ENCODE assay signal across 12 mouse cellular contexts in genomic region chr7:24387059-24387556, GRCm38 (mm10). TPM values are rescaled to one million over a fixed set of nuclear protein-coding genes. Genes with fewer than 3 reads are reported as not detected.
A peak's percentile ranks its signal among the peaks of the same experiment; 100 is the strongest.
DNase-seq lines count a peak whose midpoint lies in the region; ATAC-seq and TF ChIP-seq lines count a peak whose summit lies in the region.
"Had no signal": no experiment of that assay in that cellular context is flagged by ENCODE, and none has a peak within 500 bp of the region (broad histone marks: within the 10 kb centered on the region; RNA-seq: fewer than 3 reads in every experiment).

No protein-coding gene starts in this region.

- no peak overlapping the region for H3K4me3 ChIP-seq in heart, postnatal 0 days (ENCODE audit: low read depth, low read length)
- H3K4me3 ChIP-seq in midbrain, embryonic 13.5 days (replicated peaks): no peak overlapping the region
- no peak overlapping the region for H3K4me3 ChIP-seq in hindbrain, embryonic 14.5 days (replicated peaks; ENCODE audit: low read length)
- H3K4me3 ChIP-seq: embryonic facial prominence, embryonic 15.5 days; heart, embryonic 13.5 days; stomach, embryonic 15.5 days had no signal

- no peak for TF ChIP-seq EP300 in heart, postnatal 0 days (IDR thresholded peaks at IDR 0.05; ENCODE audit: low read depth)

- DNase-seq in ovary, postnatal 36 days (ENCODE audit: low spot score): peak; percentile 43
- no peak for DNase-seq in ovary, postnatal 14 days (ENCODE audit: low spot score)
- DNase-seq in adrenal gland, postnatal 14 days: peak; percentile 94
- DNase-seq in heart, postnatal 0 days (ENCODE audit: low spot score): no peak
- DNase-seq in monocyte, adult 2 months (ENCODE audit: low read depth in 1 of 2, low spot score in 2 of 2): peak; percentile 62 to 68
- no peak for DNase-seq in hindbrain, embryonic 14.5 days (ENCODE audit: low spot score)
- DNase-seq in cerebellum, adult 8-10 months: no peak

- ATAC-seq in heart, postnatal 0 days (ENCODE audit: insufficient read depth, low read depth): peak; percentile 13; the same call in 1 of the 2 replicates
- ATAC-seq in midbrain, embryonic 13.5 days: no peak
- no peak for ATAC-seq in hindbrain, embryonic 14.5 days (ENCODE audit: low FRiP score)

- no peak overlapping the region for H3K9ac ChIP-seq in heart, postnatal 0 days (replicated peaks; ENCODE audit: low read depth, low read length)
- no peak overlapping the region for H3K9ac ChIP-seq in midbrain, embryonic 13.5 days (replicated peaks)
- no peak overlapping the region for H3K9ac ChIP-seq in hindbrain, embryonic 14.5 days
- H3K9ac ChIP-seq: embryonic facial prominence, embryonic 15.5 days; heart, embryonic 13.5 days; stomach, embryonic 15.5 days had no signal

- no peaks in the 10 kb centered on the region for H3K36me3 ChIP-seq in heart, postnatal 0 days (replicated peaks; ENCODE audit: control insufficient read depth, insufficient read depth, low read length)
- no peaks in the 10 kb centered on the region for H3K36me3 ChIP-seq in midbrain, embryonic 13.5 days
- H3K36me3 ChIP-seq in hindbrain, embryonic 14.5 days (replicated peaks; ENCODE audit: control insufficient read depth, insufficient read depth): no peaks in the 10 kb centered on the region
- H3K36me3 ChIP-seq: embryonic facial prominence, embryonic 15.5 days; heart, embryonic 13.5 days; stomach, embryonic 15.5 days had no signal

- 57% methylated on average over 10 of the region's 10 CpGs for WGBS in heart, postnatal 0 days
- WGBS in midbrain, embryonic 13.5 days: 84% methylated on average over 10 of the region's 10 CpGs
- 87% methylated on average over 10 of the region's 10 CpGs for WGBS in hindbrain, embryonic 14.5 days

- H3K27me3 ChIP-seq in heart, postnatal 0 days (ENCODE audit: control insufficient read depth, insufficient read depth, low read length): peaks cover 9% of the 10 kb centered on the region; the same call in 1 of the 2 replicates
- peaks cover 9% of the 10 kb centered on the region; the same call in 1 of the 2 replicates for H3K27me3 ChIP-seq in midbrain, embryonic 13.5 days
- H3K27me3 ChIP-seq in hindbrain, embryonic 14.5 days (ENCODE audit: control insufficient read depth, insufficient read depth, low read length): no peaks in the 10 kb centered on the region
- H3K27me3 ChIP-seq: embryonic facial prominence, embryonic 15.5 days; stomach, embryonic 15.5 days had no signal

- no peaks in the 10 kb centered on the region for H3K9me3 ChIP-seq in heart, postnatal 0 days (replicated peaks; ENCODE audit: control insufficient read depth, low read length)
- no peaks in the 10 kb centered on the region for H3K9me3 ChIP-seq in midbrain, embryonic 13.5 days
- no peaks in the 10 kb centered on the region for H3K9me3 ChIP-seq in hindbrain, embryonic 14.5 days (ENCODE audit: control insufficient read depth, low read length)
- H3K9me3 ChIP-seq: embryonic facial prominence, embryonic 15.5 days; heart, embryonic 13.5 days; stomach, embryonic 15.5 days had no signal

- TF ChIP-seq CTCF in heart, postnatal 0 days (IDR thresholded peaks at IDR 0.05; ENCODE audit: low read depth): no peak

- H3K4me1 ChIP-seq in heart, postnatal 0 days (ENCODE audit: control insufficient read depth, insufficient read depth): no peaks in the 10 kb centered on the region
- no peaks in the 10 kb centered on the region for H3K4me1 ChIP-seq in midbrain, embryonic 13.5 days (replicated peaks)
- no peaks in the 10 kb centered on the region for H3K4me1 ChIP-seq in hindbrain, embryonic 14.5 days (replicated peaks; ENCODE audit: control insufficient read depth, insufficient read depth, low read length)
- H3K4me1 ChIP-seq: heart, embryonic 13.5 days had no signal

- no peak overlapping the region for H3K27ac ChIP-seq in heart, postnatal 0 days (ENCODE audit: low read depth)
- no peak overlapping the region for H3K27ac ChIP-seq in midbrain, embryonic 13.5 days
- no peak overlapping the region for H3K27ac ChIP-seq in hindbrain, embryonic 14.5 days
- H3K27ac ChIP-seq: embryonic facial prominence, embryonic 15.5 days; heart, embryonic 13.5 days; stomach, embryonic 15.5 days had no signal

- H3K4me2 ChIP-seq in heart, postnatal 0 days (ENCODE audit: low read depth, low read length): no peak overlapping the region
- H3K4me2 ChIP-seq in midbrain, embryonic 13.5 days (replicated peaks): no peak overlapping the region
- no peak overlapping the region for H3K4me2 ChIP-seq in hindbrain, embryonic 14.5 days (replicated peaks)
- H3K4me2 ChIP-seq: embryonic facial prominence, embryonic 15.5 days; heart, embryonic 13.5 days; stomach, embryonic 15.5 days had no signal

RNA-seq across cellular contexts. Expression of gene Smg9, which starts 12.3 kb away (rescaled TPM):
- 17.3 and 26.7 TPM in 2 replicates for total RNA-seq in adrenal gland, postnatal 14 days (2021)
- 15.5 and 30.2 TPM in 2 replicates for total RNA-seq in heart, postnatal 0 days (2014; rRNA removed; ENCODE audit: low replicate concordance)
- polyA plus RNA-seq in heart, postnatal 0 days (2015; fragmentation: Nextera tagmentation; extraction: Ambion mirVana): 13.1 and 13.5 TPM in 2 replicates
- polyA plus RNA-seq in midbrain, embryonic 13.5 days (2015; fragmentation: Nextera tagmentation; extraction: Ambion mirVana): 32.9 and 33.5 TPM in 2 replicates
- polyA plus RNA-seq in hindbrain, embryonic 14.5 days (2014; fragmentation: Nextera tagmentation; extraction: Ambion mirVana): 30.1 and 30.3 TPM in 2 replicates

RNA-seq across cellular contexts. Expression of gene Kcnn4, which starts 17.0 kb away (rescaled TPM):
- 4.9 and 7.3 TPM in 2 replicates for total RNA-seq in adrenal gland, postnatal 14 days (2021)
- 0.69 and 2.0 TPM in 2 replicates for total RNA-seq in heart, postnatal 0 days (2014; rRNA removed; ENCODE audit: low replicate concordance)
- polyA plus RNA-seq in heart, postnatal 0 days (2015; fragmentation: Nextera tagmentation; extraction: Ambion mirVana): 0.85 and 0.98 TPM in 2 replicates
- polyA plus RNA-seq in midbrain, embryonic 13.5 days (2015; fragmentation: Nextera tagmentation; extraction: Ambion mirVana): 0.40 and 0.66 TPM in 2 replicates
- 1.7 and 2.8 TPM in 2 replicates for polyA plus RNA-seq in hindbrain, embryonic 14.5 days (2014; fragmentation: Nextera tagmentation; extraction: Ambion mirVana)

RNA-seq across cellular contexts. Expression of gene Lypd5, which starts 38.1 kb away (rescaled TPM):
- not detected in 2 replicates for total RNA-seq in adrenal gland, postnatal 14 days (2021)
- not detected in 2 replicates for total RNA-seq in heart, postnatal 0 days (2014; rRNA removed; ENCODE audit: low replicate concordance)
- not detected in 2 replicates for polyA plus RNA-seq in heart, postnatal 0 days (2015; fragmentation: Nextera tagmentation; extraction: Ambion mirVana)
- polyA plus RNA-seq in midbrain, embryonic 13.5 days (2015; fragmentation: Nextera tagmentation; extraction: Ambion mirVana): not detected in 2 replicates
- polyA plus RNA-seq in hindbrain, embryonic 14.5 days (2014; fragmentation: Nextera tagmentation; extraction: Ambion mirVana): not detected in 2 replicates
- total RNA-seq: left cerebral cortex, postnatal 14 days had no signal
- polyA plus RNA-seq: heart, embryonic 13.5 days had no signal

RNA-seq across cellular contexts. Expression of gene Tescl, which starts 53.4 kb away (rescaled TPM):
- not detected in 2 replicates for total RNA-seq in adrenal gland, postnatal 14 days (2021)
- not detected in 2 replicates for total RNA-seq in heart, postnatal 0 days (2014; rRNA removed; ENCODE audit: low replicate concordance)
- 0.14 TPM in 1 of 2 replicates, not detected in the other for polyA plus RNA-seq in heart, postnatal 0 days (2015; fragmentation: Nextera tagmentation; extraction: Ambion mirVana)
- polyA plus RNA-seq in midbrain, embryonic 13.5 days (2015; fragmentation: Nextera tagmentation; extraction: Ambion mirVana): 0.40 TPM in 1 of 2 replicates, not detected in the other
- polyA plus RNA-seq in hindbrain, embryonic 14.5 days (2014; fragmentation: Nextera tagmentation; extraction: Ambion mirVana): 0.31 TPM in 1 of 2 replicates, not detected in the other
- total RNA-seq: left cerebral cortex, postnatal 14 days had no signal
- polyA plus RNA-seq: embryonic facial prominence, embryonic 15.5 days; heart, embryonic 13.5 days; stomach, embryonic 15.5 days had no signal

Comparison
In these comparisons a context has a peak if more than half of its experiments do, and no peak if none do; other contexts are left out.
1. DNase-seq: peak in ovary, postnatal 36 days (single experiment), adrenal gland, postnatal 14 days (single experiment) and monocyte, adult 2 months (2 of 2); none in ovary, postnatal 14 days (single experiment), heart, postnatal 0 days (single experiment), hindbrain, embryonic 14.5 days (single experiment) and cerebellum, adult 8-10 months (single experiment).